Mouse (Mus musculus) gastrocnemius, adult 8-10 months (tissue): ENCODE data around the gene Nrg3. TPM values are rescaled to one million over a fixed set of nuclear protein-coding genes. Genes with fewer than 3 reads are reported as not detected.
"Not testable (repeated sequence)": the region's sequence is repeated elsewhere in the genome, so short reads cannot be mapped to it uniquely, and the experiment has no call there.

Source experiments
- DNase-seq, 2 experiments: peaks; one replicate each; pipeline ENCODE4 v3.0.0; 2022; ENCODE audit warnings: low spot score in 2 of 2
- total RNA-seq, 4 experiments: library from RNA; stranded (reverse); gene quantifications; 2 replicates each; pipeline ENCODE4 v1.2.4; 2022

The Nrg3 gene
- total RNA-seq, 4 experiments from 2014 or later, result not detected

DNA sequence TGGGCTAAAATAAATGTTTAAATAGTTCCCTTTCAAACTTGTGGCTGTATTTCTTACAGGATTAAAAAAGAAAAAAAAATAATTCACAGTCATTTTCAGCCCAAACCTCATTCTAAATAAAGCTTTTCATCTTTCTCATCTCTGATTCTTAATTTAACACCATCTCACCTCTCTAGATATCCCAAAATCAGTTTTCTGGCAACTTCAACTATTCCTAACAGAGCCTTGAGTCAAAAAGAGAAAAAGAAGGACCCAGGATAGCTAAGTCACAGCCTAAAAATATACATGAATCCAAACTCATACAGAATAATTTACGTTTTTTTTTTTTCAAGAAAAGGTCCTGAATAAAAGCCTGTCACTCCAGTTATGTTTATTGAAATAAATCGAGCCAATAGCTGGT is 232.6 kb downstream of the Nrg3 start:
- DNase-seq, result no peak

DNA sequence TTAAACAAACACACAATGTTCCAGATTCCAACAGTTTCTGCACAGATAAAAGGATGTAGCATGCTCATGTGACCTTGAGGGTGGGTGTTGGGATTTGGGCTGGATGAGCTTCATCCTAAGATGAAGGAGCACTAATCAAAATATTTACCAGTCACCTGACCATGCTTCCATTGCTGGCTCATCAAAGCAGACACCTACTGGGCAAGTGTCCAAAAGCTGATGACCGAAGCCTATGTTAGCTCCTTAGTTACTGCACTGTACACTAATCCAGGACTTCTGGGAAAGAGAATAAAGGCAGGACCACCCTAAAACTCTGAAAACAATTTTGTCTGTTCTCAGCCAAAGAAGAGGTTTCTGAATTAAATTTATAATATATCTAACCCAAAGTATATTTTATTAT is 261.4 kb downstream of the Nrg3 start:
- no peak for DNase-seq

DNA sequence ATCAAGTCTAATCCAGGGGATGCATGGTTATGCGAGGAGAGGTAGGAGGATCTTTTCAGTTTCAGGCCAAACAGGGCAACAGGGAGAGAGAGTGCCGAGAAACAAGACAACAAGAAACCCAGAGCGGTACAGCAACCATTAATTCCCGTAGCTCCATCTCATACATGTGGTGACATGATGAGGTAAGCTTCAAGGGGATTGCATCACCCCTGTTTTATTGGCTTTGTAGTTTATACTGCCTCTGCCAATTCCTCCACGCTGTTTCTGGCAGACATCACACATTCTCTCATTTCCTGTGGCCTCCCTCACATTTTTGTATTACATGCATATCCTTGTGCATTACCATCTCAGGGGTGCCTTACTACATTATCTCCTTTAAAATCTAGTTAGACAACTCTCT is 280.9 kb downstream of the Nrg3 start:
- DNase-seq, result no peak

DNA sequence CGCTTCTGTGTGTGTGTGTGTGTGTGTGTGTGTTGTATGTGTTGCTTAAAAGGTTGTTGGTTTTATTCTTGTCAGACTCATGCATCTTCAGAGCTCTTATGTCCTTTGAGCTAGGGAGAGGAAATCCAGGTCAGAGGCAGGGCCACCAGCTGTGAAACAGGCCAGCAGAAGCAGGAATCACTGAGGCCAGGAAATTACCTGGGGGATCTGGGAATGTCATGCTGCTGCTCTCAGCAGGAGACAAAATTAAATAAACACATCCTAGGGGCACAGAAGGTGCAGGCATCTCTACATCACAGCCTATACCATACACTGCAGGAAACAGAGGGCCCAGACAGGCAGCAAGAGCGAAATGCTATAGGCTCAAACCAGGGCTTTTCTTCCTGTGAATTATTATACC is 299.2 kb downstream of the Nrg3 start:
- no peak for DNase-seq

DNA sequence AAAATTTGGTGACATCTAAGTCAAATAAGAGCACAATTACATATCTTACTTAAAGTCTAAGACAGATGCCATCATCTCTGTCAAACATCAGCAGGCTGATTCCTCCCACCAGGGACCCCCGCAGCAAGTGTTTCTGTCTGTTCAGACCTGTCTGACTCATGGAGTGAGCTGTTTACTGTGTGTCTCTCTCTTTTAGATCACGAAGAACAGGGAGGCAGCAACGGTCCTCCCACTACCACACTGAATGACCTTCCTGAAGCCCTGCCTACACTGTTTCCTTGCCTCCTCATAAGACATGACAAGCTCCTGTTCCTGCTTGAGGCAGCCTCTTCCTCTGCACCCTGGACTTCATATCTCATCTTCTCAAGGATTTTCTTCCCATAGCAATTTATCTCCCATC is 312.7 kb downstream of the Nrg3 start:
- no peak for DNase-seq

DNA sequence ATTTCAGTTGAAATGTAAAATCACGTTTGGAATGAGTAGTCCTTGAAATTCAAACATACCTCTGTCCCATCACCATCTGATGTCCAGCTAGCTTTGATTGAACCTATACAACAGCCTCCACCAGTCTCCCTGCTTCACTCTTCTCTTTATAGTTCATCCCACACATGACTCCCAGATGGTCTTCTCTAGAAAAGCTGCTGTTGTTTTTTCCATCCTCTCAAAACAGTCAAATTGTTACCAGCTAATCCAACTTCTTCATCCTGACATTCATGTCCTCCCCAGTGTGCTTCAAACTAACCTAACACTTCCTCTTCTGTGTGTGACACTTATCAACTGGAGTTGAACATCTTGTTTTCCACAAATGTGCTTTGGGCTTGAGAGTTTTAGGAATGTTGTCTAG is 317.4 kb downstream of the Nrg3 start:
- no peak for DNase-seq

DNA sequence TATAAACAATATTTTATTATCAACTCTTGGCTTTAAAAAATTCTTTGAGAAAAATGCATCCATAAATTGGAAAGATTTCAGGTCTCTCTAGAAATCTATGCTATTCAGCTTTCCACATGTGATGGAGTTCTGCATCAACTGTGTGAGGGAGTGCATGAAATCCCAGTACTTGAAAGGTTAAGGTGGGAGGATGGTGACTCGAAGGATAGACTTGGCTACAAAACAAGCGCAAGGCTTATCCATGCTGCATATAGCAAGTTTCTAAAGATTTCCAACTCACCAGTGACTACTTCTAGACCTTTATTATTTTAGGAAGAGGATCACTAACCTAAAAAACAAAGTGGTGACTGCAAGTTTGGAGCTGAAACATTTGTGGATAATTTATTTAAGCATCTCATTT is 343.1 kb downstream of the Nrg3 start:
- DNase-seq, result no peak

DNA sequence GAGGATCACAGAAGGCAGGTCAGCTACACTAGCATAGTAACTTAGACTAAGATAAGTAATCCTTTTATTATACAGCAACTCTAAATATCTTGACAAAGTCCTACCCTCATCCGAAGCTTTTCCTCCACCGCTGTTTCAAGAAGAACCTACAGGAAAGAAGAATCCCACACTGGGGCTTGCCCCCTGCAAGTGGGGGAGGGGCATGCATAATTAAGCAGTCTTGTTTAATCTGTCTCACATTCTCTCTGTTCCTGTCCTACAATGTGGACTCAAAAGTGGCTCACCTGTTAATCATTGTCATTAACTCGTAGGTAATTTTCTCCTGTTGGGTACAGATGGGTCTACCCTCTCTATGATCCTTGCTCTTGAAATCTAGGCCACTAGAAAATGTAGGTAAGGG is 354.9 kb downstream of the Nrg3 start:
- DNase-seq, result no peak

DNA sequence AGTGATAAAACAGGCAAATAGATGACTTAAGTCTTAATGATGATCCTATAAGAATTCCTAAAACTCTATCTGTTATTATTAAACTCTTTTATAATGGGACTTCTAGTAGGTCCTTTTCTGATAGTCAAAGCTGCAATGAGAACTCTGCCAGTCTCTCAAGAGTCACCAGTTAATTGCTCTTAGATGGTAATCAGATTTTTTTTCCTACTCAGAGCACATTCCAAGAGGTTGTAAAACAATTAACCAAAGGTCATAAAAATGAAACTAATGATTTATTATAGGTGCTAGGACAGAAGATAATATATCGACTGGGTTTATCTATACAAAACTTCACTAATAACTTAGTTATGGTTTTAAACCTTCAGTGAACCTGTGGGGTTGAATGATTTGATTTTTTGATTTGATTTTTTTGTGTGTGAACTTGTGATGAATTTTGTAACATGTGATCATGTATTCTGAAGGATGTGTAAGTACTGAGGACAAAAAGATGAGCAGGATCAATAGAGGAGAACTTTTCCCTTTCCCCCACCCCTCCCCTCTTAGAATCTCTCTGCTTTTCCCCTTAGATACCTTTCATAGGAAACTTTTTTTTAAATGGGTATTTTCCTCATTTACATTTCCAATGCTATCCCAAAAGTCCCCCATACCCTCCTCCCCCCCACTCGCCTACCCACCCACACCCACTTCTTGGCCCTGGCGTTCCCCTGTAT is 356.2 kb downstream of the Nrg3 start:
- not testable (repeated sequence) for DNase-seq

DNA sequence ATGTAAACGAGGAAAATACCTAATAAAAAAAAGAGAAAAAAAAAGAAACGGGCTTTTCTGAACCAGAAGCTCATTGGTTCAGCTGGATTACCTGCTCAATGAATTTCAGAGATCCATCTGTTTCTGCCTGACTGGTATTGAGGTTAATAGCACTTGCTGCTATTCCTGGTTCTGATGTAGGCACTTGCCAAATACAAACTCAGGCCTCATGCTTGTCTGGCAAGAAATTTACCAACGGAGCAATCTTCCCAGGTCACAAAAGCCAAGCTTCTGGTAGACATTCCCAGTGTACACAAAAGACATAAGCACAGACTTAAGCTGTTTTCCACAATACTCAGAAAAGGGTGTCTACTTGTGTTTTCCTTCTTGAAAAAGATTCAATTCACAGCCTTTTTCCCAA is 363.3 kb downstream of the Nrg3 start:
- no peak for DNase-seq

DNA sequence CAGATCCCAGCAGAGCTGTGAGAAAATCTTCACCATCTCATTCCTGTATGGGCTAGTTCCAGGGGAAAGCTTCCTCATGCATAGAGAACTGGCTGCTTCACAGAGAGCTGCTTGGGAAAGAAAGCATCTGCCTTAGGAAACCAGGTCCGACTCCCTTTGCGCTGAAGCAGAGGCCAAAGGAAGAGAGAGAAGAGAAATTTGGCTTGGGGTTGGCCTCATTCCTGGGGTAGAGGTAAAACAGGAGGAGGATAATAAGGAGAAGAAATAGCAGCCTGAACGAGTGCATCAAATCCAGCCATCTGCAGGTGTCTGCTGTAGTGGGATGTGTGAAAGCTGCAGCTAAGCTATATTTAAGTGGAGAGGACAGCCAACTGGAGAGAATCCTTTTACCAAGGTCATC is 366.1 kb downstream of the Nrg3 start:
- no peak for DNase-seq

DNA sequence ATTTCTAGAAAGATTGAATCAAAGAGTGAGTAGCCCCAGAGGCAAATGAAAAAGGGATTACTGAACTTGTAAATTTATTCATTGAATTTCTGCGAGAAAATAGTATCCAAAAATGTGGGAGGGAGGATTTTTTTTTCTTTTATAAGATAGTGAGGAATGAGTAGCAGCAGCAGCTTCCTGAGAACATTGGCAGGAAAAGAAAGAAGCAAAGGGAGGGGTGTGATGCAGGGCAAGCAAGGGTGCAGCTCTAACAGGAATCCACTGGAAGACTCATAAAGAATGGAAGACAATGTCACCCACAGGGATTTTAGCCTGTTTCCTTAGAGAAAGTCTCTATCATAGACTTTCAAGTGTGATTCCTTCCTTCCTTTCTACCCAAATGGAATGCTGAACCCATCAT is 377.7 kb downstream of the Nrg3 start:
- DNase-seq, result no peak

DNA sequence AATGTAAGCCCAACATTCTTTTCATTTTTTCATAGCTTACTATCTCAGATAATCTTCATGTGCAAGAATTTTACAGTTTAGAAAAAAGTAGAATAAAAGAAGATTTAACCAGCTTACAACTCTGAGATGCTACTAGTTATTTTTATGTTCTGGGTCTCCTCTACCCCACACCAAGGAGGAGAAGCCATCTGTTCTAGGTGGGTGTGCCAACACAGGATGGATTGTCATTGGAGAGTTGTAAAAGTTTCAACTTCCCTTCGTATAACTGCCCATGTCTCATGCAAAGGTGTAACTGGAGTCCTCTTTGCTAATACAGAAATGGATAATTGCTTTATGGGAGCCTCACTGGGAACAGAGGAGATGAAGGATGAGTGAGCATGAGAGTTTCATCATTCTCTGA is 393.4 kb downstream of the Nrg3 start:
- no peak for DNase-seq

DNA sequence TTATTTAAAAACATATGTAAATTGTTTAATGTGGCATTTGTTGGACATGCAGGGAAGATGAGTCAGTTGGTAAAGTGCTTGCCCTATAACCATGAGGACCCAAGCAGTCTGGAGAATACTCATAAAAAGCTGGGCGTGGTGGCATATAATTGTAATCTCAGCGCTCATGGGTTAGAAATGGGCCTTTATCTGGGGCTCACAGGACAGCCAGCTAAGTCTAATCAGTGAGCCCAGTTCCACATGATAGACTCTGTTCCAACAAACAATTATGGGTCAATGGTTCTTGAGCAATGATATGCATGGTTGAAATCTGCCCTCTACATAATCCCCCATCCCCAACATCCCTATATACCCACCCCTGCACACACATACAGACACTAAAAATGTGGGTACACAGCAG is 421.3 kb downstream of the Nrg3 start:
- DNase-seq, result no peak

DNA sequence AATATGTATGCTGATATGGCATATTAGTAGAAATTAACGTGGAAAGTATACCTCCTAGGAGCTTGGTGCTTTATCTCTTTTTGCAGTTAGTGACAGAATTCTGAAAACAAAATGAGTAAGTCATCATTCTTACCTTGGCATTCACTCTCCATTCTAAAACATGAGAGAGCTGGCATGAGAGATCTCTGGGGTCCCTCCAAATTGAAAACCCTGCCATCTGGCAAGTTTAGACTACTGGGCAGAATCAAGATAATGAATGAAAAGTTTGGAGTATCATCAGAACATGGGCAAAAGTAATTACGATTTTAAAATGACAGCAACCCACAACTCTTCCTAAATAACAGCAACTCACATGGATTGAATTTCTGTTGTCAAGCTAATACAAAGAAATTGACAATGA is 423.9 kb downstream of the Nrg3 start:
- no peak for DNase-seq

DNA sequence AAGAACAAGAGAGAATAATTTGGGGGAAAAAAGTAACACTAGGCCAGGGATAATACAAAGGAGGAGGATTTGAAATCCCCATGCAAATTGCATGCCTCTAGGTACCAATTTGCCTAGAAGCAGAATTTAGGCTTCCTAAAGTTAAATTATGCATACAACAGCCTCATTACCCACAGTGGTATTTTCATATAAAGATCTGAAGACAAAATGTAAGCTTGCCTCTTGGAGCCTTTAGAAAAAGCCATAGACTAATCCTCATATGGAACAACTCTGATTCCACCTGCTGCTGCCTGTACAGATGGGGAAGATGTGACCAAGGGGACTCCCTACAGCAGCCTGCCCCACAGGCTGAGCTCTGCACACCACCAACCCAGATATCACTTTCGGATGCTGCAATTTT is 428.6 kb downstream of the Nrg3 start:
- no peak for DNase-seq

DNA sequence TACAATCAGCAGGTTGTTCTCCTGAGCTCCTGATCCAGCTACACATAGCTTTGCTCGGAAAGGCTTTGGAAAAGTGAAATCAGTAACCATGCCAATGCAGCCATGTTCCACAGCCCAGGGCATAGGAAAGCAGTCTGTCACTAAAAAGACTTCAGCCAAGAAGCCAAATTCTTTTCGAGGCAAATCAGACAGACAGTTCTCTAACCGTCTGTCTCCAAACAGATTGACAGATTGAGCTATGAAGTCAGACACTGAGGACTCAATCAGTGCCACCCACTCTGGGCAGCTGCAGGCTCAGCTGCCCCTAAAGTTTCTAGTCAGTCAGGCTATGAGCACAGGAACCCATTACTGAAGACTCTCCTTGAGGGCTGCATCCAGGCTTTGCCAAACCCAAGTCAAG is 429.1 kb downstream of the Nrg3 start:
- no peak for DNase-seq

DNA sequence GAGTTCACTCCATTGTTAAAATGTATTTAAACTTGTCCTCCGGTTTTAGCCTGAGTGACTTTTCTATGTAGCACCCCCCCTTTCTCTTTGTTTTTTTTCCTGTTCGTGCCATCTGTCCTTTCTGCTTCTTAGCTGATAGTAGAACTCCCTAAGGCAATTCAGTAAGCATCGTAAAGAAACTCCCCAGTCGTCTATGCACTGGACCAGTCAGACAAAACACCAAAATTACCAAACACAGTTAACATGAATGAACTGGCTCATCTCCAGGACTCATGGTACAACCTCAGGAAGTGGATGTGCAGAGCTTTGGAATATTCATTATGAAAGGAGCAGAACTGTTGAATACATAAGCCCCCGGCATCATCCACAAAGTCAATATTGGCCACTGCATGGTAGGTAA is 429.5 kb downstream of the Nrg3 start:
- DNase-seq, result no peak

DNA sequence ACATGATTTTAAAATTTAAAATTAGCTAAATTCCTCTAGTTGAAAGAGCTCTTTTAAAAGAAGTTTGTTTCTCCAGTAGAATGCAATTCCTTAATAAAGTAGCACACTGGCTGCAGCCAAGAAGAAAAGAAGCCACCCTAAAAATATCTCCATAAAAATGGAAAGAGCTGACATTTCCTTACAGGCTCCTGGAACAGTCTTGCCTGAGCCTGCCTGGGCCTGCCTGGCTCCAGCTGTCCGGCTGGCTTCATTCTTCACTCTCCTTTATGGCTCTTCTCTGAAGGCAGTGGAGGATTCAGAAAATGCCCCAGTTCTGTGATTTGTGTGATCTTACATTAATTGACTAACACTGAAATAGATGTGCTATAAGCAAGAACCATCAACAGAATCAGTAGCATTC is 433.8 kb downstream of the Nrg3 start:
- DNase-seq, result no peak

DNA sequence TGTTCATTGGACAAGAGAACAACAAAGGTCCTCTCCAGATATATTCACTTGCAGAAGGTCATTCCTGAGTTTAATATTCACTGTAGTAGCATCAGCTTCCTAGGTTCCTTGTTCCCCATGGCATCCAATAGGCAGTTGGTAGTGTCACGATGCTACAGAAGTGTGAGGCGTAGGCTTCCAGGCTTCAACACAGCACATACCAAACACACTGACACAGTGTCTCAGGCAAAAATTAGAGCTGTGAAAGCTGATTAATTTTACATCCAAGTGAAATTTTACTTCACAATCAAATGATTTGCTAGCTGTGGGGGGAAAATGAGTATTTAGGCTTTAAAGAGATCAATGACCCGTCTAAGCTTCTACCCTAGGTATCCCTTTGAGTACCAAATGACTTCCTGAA is 438.4 kb downstream of the Nrg3 start:
- DNase-seq, result no peak

DNA sequence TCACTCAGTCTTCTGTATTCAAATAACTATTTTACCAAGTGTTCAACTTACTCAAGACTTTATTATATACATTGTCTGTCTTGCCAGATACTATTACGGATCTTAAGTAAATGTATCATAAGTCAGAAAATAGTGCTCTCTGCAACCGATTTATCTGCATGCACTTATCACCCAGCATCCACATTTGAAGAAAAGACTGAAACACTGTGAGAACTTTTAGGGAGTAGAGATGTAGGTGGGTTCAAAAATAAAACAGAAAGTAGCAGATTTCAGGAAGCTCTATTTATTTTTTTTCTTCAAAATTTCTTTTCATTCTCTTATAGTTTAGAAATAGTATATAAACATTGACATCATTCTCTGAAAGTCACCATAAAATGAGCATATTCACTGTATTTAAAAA is 449.8 kb downstream of the Nrg3 start:
- no peak for DNase-seq

DNA sequence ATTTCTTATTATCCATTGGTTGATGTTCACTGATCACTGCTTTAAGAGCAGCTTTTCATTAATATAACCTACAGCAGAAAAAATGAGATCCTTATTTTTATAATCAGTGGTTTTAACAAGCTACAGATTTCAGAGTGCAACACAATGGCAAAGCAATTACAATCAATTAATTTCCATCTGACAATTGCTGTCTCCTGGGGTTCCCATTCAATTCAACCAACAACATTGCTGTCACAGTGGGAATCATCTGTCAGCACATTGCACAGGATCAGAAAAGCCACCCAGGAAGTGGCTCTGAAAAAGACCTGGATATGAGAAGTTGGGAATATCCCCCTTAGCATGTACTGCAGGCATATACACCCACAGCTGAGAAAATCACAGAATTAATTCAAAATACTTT is 458.8 kb downstream of the Nrg3 start:
- no peak for DNase-seq

DNA sequence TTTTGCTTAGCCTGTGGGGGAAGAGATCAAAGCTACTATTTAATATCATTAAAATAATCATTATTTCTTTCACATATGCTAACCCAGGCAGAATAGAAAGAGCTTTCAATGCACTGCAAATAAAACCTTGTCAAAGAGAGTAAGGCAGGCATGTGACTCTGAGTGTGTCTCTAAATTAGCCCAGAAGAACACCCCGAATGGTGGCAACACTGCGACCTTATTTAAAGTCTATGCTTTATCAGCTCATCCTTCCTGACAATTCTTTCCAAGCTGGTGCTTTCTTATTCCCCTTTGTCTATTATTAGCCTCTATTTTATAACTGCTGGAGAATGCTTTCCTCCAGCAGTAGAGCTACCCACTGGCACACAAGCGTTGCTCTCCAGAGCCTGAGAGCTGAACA is 475.0 kb downstream of the Nrg3 start:
- DNase-seq, result no peak

DNA sequence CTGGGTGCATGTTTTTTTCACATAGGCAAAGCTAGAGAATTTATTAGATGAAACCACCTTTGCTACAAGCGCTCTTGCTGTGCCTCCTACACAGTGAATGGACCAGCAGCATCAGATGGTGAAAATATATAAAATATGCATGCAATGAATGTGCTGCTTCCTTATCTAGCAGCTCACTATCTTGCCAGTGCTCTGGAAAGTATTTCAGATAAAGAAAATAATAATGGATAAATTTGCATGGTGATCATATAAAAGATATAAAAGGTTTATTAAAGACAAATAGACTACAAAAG is 480.4 kb downstream of the Nrg3 start:
- DNase-seq, result no peak
